Mouse (Mus musculus): Measurements from ENCODE around the gene Erich4. TPM values are rescaled to one million over a fixed set of nuclear protein-coding genes. Genes with fewer than 3 reads are reported as not detected.
"Not testable (repeated sequence)": the region's sequence is repeated elsewhere in the genome, so short reads cannot be mapped to it uniquely, and the experiment has no call there.

Gene Erich4
- total RNA-seq, 2 experiments from 2014 or later = not detected

DNA sequence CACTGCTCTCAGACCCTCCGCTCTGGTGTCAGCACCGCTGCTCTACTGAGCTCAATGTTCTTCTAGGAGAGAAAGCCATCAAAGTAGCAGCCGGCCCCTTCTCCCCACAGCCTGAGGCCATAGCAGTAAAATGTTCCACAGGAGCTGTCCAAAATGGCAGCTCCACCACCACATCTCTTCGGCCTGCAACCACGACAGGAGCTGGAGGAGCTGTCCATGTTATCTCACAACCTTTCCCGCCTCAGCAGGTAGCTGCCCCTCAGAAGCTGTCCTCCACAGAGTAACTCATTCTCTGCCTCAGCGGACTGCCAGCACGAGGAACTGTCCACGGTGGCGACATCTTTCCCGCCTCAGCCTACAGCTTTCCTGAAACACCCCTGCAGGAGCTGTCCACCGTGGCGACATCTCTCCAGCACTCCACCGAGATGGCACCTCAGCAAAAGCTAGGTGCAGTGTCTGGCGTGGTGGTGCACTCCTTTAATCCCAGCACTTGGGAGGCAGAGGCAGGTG lies 33.3 kb downstream of the Erich4 start:
- no peak for DNase-seq (ENCODE audit: low spot score in 2 of 2)

DNA sequence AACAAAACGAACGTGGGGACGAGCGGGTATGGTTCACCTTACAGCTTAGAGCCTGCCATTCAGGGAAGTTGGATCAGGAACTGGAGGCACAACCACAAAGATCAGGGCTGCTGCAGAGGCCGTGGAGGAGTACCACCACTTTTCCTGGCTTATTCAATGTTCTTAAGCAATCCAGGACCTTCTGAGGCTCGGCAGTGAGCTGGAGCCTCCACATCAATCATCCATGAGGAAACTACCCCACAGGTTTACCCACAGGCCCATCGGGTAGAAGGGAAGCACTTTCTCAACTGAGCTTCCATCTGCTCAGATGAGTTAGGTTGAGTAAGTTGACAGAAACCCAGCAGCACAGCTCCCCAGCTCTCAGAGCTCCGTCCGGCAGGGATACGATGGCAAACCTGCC lies 36.3 kb downstream of the Erich4 start:
- no peak for DNase-seq (ENCODE audit: low spot score in 2 of 2)

DNA sequence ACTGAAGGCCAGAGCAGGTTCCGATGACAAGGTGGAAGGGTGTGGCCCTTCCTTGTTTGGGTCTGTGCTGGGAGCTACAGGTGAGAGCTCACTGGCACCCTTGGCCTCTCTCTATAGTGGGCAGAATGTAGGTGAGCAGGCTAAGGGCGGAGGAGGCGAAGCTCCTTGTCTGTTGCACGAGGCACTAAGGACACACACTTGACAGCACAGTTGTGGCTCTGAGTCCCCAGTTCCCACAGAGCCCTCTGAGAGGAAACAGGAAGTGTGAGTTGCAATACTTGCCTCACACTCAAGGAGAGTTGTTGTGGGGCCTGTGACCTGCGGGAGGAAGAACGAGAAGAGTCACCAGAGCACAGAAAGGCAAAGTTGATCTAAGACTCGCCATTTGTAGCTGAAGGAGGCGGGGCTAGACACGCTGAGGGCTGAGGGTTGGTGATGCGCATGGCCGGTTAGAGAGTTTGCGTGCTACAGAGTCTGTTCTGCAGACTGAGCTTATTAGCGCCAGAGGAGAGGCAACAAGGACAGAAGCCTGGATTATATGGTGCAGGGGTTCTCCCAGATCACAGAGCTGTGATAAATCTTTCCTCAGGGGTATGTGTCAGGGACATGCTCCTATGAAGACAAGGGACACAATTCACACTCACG lies 38.8 kb downstream of the Erich4 start:
- DNase-seq (ENCODE audit: low spot score in 2 of 2) = not testable (repeated sequence)

DNA sequence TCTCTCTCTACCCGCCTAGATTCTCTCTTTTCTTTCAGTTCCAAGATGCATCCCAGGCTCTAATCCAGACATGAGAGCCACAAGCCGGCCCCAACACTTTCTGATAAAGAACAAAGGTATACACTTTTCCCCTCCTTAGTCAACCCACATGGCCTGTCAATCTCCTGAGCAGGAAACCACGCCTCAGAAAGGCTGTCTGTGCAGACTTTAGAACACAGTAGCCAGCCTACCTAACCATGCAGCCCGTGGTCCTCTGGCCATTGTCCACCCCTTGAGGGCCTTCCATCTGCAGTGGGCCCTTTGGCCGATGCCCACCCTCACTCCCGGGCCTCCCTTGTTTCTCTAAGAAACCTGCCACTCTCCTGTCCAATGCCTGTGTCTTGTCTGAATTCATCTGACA lies 39.4 kb downstream of the Erich4 start:
- not testable (repeated sequence) for DNase-seq (ENCODE audit: low spot score in 2 of 2)

DNA sequence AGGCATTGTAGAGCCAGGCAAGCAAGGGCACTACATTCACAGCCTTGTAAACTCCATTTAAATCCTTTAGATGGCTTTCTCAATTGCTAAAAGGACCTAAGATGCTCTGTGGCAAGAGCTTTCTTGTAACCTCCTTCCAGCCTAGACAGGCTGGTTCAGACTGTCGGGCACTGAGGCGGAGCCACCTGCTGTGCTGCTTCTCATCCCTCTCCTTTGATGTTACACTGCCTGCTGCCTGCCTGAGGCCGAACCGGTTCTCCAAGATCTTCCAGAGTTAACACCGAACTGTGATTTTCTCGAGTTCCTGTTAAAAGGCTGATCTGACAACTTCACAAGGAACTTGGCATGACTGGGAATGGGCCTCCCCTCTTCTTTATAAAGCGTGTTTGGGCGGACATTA lies 39.8 kb downstream of the Erich4 start:
- DNase-seq (ENCODE audit: low spot score in 2 of 2) = no peak

DNA sequence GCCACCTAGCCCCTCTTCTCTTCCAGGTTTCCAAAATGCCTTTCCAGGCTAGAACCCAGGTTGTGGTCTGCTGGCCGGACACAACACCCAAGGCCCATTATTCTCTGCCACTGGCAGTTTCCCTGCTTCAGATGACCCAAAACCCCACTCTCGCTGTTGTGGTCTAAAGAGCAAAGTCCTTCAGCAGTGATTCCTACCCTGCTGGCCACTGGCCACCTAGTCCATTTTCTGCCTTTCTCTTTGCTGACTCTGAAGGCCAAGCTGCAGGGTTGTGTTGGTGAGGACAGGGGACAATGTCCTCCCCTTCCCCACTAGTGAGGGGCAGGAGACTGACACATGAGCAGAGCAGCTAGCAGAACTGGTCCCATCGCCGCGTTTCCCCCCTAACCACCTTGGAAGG lies 40.6 kb downstream of the Erich4 start:
- no peak for DNase-seq (ENCODE audit: low spot score in 2 of 2)

DNA sequence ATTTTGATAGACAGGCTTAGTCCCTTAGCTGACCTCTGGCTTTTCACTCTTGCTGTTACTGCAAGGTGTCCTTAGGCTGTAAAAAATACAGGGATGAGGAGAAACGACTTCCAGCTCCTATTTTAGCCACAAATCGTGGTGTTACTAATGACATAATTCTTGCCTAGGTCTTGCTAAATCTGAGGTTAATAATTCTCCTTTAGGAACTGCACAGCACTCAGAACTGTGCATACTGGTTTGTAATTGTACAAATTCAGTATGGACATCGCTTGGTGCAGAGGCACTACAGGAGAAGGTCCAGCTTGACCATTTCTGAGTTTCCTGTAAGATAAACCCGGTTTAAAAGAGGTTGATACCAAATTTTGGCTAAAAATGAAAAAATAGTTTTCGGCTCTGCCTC lies 41.9 kb downstream of the Erich4 start:
- not testable (repeated sequence) for DNase-seq (ENCODE audit: low spot score in 2 of 2)

DNA sequence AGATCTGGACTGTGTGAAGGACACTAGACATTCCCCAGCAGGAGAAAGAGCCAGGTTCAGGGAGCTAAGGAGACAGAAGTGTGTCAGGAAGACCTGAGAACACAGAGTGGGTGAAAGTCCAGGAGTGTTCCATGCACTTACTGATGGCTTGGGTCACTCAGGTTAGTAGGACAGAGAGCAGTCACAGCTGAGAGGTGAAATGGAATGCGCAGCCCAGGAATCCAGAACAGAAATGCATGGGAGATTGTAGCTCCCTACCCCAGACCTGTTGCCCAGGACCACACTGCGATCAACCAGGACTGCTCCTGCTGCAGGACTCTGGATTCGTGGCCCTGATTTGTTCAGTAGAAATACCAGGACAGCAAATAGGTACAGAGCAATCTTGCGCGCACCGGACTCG lies 47.0 kb downstream of the Erich4 start:
- DNase-seq (ENCODE audit: low spot score in 2 of 2) = no peak

Other genes starting within 250 kb of the Erich4 start
- gene Cnfn, start 246.2 kb downstream of the Erich4 start, total RNA-seq (2021) = not detected
- 1 to 10 TPM; 5.5 to 6.8 TPM for gene Lipe, start 217.2 kb downstream of the Erich4 start, total RNA-seq (2021)
- not detected for gene Cxcl17, start 203.0 kb downstream of the Erich4 start, total RNA-seq (2021)
- gene Ceacam1, start 138.3 kb downstream of the Erich4 start, total RNA-seq (2021) = 1 to 10 TPM; 2.1 to 2.4 TPM
- gene Ceacam2, start 76.0 kb downstream of the Erich4 start, total RNA-seq (2021) = under 1 TPM; 0.11 to 0.23 TPM
- gene Dmac2, start 3.5 kb upstream of the Erich4 start, total RNA-seq (2021) = 10 to 100 TPM; 27.3 to 29.8 TPM
- 1 to 10 TPM; 2.8 to 3.1 TPM for gene B3gnt8, start 10.8 kb upstream of the Erich4 start, total RNA-seq (2021)
- 10 to 100 TPM; 33.2 to 36.1 TPM for gene Bckdha, start 43.1 kb upstream of the Erich4 start, total RNA-seq (2021)
- 10 to 100 TPM; 22.6 to 29.4 TPM for gene Exosc5, start 43.3 kb upstream of the Erich4 start, total RNA-seq (2021)
- 10 to 100 TPM; 37.2 to 46.4 TPM for gene Tmem91, start 59.3 kb upstream of the Erich4 start, total RNA-seq (2021)
- gene B9d2, start 64.9 kb upstream of the Erich4 start, total RNA-seq (2021) = 10 to 100 TPM; 26.6 to 29.8 TPM
- 10 to 100 TPM; 11.0 to 12.9 TPM for gene Tgfb1, start 71.1 kb upstream of the Erich4 start, total RNA-seq (2021)
- gene Ccdc97, start 103.2 kb upstream of the Erich4 start, total RNA-seq (2021) = 10 to 100 TPM; 44.4 to 45.8 TPM
- 100 to 1,000 TPM; 122 to 129 TPM for gene Hnrnpul1, start 138.9 kb upstream of the Erich4 start, total RNA-seq (2021)
- gene Axl, start 172.8 kb upstream of the Erich4 start, total RNA-seq (2021) = 10 to 100 TPM; 43.2 to 44.9 TPM
- gene Cyp2s1, start 201.0 kb upstream of the Erich4 start, total RNA-seq (2021) = 1 to 10 TPM; 2.6 to 4.0 TPM